Mouse (Mus musculus) layer of hippocampus, adult 8-10 months (tissue): ENCODE measurements at regions not wholly inside any gene's neighbourhood (a gene's known extent, or its start where the extent isn't known, plus 50 kb on each side); places are given as distances from the start of the nearest gene placed in this dataset.
A peak's percentile ranks its signal among the peaks of the same experiment; 100 is the strongest.

Experiments
- DNase-seq, 2 experiments: peaks; one replicate each; pipeline ENCODE4 v3.0.0; 2022; ENCODE audit warnings: low spot score in 2 of 2

- peak; percentile 79 to 81 for DNase-seq
Observed at GRCm38 (mm10) chr2:138820489-138820888, 564.1 kb downstream of the Btbd3 start.

- DNase-seq, result peak; percentile 36 to 54
Observed at GRCm38 (mm10) chr2:138824873-138825272, 568.5 kb downstream of the Btbd3 start.

DNA sequence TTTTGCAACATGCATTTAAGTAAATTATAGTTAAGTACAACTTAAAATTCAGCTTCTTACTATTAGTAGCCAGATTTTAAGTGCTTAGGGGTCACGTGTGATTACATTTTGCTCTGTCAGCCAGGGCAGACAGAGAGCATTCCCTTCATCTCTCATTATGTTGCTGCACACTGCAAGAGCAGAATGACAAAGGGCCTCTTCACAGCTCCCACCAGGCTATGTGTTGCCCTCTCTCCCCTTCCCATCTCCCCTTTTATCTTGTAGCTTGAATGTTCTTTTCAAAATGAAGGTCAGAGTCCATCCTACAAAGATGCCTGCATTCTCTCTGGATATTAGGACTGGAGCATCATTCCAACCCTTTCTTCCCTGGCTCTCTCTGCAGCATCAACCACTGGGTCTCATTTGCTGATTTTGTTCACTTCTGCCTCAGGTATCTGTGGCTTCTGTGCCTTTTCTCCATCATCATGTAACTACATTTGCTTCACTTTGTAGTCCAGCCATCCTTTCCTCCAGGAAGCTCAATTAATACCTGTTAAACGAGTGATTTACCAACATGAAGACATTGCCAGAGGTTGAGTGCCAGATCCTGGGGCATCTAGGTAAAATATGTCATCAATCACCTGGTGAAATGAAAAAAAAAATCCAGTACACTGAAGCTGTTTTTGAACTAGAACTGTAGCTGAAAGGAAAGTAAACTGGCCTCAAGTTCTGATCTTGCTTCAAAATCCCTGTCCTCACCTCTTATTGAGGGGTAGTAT lies 571.6 kb downstream of the Btbd3 start:
- no peak for DNase-seq

DNA sequence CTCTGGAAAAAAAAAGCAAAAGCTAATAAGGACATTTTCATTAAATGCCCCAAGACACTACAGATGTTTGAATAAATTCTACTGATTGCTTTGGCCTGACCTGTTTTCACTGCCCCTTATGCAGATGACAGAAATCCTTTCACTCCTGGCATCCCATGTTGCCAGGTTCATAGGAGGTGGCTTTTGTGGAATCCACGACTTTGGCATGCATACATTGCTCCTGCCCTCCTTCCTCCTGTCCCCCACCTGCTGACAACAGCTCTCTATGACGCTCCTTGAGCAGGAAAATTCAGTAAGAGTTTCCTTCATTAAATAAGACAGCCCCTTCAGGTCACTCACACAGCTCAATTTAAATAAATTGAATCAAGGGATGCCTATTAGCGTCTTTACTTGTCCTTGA lies 582.5 kb downstream of the Btbd3 start:
- no peak for DNase-seq

GRCm38 (mm10) chr2:138859121-138859520 lies 602.8 kb downstream of the Btbd3 start:
- peak; percentile 8 to 10 for DNase-seq

DNA sequence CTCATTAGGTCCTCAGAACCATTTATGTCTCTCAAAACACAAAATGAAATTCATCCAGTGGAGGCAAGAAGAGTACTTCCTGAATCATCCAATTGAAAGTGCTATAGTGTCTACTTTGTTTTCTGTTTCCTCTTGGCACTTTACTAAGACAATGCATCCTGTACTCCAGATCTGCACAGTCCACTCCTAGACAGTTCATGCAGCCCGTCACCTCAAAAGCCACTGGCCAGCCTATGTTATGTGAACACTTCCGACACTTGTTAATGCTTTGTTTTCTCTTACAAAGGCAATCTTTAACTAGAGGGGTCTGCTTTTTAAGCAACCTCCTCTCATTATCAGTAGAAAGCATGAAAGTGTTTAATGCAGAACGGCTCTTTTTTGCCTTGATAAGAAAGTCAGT lies 597.1 kb upstream of the Sptlc3 start:
- DNase-seq, result no peak

GRCm38 (mm10) chr2:138897101-138897500 lies 596.6 kb upstream of the Sptlc3 start:
- DNase-seq, result peak; percentile 22 to 24

- DNase-seq, result no peak
Observed at GRCm38 (mm10) chr2:138937165-138937564, 556.5 kb upstream of the Sptlc3 start.

DNA sequence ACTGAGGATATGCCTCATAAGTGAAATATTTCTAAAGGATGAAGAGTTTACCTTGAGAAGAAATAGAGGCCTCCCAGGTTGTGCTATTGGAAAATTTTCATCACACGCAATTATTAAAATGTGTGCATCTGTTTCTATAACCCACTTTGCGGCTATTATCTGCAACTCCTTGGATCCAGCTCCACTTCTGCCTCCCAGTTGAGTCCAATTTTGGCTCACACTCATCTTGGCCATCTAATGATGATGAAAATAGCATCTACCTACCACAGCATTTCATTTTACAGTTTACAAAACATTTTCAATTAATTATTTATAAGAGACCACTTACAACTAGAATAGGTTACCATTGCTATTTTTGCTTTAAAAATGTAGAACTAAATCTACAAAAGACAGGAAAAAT lies 554.3 kb upstream of the Sptlc3 start:
- no peak for DNase-seq

DNA sequence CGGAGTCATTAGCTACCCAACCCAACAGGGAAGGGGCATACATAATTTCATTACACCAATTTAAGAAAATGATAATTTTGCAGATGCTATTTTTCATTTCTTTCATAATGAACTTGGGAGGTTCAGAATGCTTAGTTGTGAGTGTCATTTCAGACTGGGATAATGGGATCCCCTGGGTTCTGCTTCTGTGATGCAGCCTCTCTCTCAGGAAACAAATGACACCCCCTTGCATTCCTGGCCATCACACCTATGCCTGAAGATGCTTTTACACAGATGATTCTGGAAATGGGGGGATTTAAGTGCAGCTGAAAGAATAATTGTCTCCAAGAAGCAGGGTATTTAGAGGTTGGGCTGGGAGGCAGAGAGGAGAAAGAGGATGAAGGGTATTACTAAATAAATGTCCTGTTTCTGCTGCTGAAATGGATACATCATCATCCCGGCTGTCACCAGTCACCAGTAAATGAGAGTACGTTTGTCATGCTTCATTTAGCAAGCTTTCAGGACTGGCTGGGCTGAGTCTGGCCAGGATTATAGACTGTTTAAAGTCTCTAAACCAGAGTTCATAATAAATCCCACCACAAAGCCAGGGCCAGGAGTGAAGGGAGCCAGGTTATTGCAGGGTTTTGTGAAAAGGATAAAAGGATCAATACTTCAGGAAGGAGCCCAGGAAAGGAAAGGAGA lies 527.5 kb upstream of the Sptlc3 start:
- no peak for DNase-seq

GRCm38 (mm10) chr2:138974548-138974947 lies 519.2 kb upstream of the Sptlc3 start:
- no peak for DNase-seq

DNA sequence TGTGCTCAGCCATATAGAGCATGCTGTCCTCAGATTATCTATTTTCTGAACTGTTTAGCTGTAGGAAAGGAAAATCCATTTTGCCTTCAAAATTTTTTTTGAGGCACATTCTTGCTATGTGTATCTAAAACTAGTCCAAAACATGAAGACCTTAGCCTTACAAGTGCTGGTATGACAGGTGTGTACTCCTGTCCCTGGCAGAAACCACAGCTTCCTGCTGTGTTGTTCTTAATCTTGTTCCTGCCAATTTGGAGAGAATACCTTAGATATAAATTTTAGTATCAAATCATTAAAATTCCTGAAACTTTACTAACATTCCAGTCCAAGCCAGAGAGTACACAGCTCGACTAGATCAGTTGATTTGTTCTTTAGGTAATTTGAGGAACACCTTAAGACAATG lies 503.7 kb upstream of the Sptlc3 start:
- DNase-seq, result no peak

- DNase-seq, result no peak
Observed at GRCm38 (mm10) chr2:139032105-139032812, 461.5 kb upstream of the Sptlc3 start.

- DNase-seq, result no peak
Observed at GRCm38 (mm10) chr2:139034800-139035199, 458.9 kb upstream of the Sptlc3 start.

DNA sequence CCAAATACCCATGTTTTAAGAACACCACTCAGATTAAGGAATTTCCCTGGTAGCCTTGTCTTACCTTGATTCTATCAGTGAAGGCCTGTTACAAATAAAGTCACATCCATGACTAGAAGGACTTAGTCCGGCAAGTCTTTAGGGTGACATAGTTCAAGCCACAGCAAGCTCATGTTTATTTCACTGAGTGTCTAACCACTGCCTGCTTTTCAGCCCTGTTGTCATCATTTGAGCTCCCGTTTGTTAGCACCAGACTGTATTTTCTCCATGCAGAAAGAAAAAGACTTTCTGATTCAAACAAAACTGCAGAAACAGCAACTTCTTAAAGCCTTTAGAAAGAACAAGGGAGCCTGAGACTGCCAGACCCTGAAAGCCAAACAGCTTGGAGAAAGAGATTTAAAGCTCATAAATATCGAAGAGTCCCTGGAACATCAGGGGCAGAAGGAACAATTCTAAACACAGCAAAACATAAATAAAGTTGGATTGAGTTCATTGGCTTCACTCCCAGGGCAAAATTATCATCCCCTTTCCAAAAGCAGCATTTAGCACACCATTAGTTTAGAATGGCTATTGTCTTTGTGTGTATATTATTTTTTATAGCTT lies 451.9 kb upstream of the Sptlc3 start:
- no peak for DNase-seq

DNA sequence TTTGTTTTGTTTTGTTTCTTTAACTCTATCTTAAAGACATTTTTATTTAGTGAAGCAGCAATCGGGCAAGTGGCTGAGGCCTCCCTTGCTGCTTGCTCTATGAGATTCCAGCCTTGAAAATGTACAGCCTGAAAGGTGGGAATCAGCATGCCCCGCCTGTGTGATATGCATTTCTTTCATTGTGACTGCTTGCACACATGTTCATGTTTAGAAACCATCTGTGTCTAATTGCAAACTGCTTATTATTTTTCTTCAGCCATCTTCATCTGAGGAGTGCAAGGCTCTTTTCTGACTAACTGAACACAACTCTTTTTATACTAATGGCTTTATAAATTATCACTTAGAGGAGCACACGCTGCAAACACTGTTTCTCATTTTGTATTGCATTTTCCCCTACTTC lies 449.0 kb upstream of the Sptlc3 start:
- no peak for DNase-seq

DNA sequence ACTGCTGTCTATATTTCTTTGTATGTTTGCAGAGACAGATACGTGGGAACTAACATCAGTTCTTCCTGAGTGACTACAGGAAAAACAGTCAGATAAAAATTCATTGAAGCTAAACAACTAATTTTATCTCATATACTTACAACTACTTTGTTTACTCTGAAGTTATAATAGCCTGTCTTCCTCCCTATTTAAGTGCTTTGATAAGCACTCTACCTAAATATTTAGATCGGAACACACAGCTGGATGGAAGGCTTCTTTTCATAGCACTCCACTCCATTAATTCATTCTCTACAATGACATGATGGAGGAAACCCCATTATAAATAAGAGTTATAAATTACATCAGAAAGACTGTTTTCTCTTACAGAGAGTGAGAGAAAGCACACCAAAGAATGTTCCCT lies 438.5 kb upstream of the Sptlc3 start:
- no peak for DNase-seq

DNA sequence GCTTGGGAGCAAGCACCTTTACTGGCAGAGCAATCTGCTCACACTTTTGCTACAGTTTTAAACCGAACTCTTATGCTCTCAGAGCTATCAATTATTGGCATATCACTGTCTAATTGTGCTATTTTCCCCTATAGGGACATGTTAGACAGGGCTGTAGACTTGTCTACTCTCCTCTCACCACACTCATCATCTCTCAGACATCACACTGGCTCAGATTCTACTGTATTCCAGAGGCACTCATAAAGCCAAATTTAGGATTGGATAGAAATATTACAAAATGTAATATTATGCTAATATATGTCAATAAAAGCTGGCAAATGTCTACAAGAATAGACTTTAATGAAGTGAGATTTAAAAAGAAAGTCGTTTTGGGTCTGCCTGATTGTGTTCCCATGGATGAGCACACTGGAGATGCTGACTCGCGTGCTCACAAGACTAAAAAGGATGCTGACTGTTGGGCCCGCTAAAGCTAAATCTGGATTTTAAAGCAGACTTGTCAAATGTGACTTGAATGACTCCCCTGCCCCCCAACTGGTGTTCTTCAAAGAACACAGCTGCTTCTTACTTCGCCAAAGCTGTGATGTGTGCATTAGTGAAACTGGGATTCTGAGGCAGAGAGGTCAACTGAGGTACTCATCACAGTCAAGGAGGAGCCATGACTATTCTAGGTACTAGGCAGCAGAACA lies 424.3 kb upstream of the Sptlc3 start:
- DNase-seq, result no peak

DNA sequence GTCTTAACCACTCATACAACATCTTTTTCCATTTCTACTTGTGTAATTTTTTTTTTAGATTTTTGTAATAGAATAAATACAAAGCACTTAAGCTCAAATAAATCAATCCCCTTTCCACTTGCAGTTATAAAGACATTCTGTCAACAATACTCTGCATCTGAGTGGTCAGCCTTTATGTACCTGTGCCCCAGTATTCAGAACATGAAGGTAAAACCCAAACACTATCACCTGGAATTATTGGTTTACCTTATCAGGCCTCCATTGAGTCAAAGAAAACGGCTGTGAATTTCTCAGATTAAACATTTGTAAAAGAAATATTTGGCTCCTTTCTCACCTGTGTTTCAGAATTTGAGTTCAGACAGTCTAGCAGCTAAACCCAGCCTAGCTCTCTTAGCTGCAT lies 422.0 kb upstream of the Sptlc3 start:
- DNase-seq, result no peak

GRCm38 (mm10) chr2:139093487-139094066 lies 400.1 kb upstream of the Sptlc3 start:
- DNase-seq, result no peak

- DNase-seq, result no peak
Observed at GRCm38 (mm10) chr2:139111669-139112068, 382.0 kb upstream of the Sptlc3 start.
